Mouse (Mus musculus): ENCODE measurements around the gene Mgll.
A peak's percentile ranks its signal among the peaks of the same experiment; 100 is the strongest.

Mgll gene

DNA sequence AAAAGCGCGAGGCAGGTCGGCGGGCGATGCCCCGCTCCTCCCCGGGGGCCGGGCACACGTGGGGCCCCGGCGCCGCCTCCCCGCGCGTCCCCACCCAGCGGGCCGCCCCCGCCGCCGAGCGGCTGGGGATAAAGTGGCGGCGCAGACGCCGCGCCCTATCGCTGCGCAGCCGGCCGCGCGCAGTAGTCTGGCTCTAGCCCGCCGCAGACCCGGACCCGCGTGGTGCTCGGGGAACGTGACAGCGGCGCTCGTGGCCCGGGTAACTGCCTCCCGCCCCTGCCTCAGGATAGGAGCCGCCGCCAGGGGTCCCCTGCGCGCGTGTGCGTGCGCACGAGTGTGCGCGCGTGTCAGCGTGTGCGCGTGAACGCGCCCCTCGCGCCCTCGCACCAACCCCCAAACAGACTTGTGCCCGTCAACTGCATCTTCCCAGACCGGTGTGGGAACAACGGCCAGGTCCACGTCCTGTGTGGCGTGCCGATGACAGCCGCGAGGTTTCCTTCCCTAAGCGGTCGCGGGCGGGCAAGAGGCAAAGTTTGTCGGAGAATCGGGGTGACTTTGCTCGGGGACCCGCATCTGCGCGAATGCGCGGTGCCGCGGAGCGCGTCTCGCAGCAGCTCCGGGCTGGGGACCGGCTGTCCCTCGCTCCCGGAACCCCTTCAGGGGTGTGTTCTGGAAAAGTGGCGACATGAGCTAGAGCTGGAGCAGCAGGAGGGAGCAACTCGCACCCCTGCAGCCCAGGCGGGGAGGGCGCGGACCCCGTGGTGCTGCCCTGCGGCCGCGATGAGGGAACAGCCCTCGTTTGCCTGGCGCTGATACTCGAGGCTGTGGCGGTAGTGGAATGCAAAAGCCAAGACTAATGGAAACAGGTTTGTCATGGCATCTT, at the start of gene Mgll:
Gene Mgll, plus strand, starts transcription at position 100 of the 883 bp plus-strand sequence.
- DNase-seq (ENCODE audit: low spot score): no peak

DNA sequence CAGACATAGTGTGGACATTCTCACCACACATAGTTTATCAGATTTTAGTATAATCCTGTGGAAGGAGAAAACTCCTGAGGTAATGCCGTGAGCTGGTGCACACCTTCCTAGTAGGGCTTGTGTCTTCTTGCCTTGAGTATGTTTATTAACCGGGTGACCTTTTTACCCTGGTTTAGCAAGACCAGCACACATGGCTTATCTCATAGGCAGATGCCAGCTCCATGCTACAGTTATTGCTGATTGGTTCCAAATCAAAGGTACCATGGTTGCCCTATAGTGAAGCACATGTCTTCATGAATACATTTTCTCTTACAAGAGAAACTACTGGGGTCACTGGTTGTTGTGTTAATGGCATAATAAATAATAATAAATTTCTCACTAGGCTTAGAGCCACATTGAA, 48.4 kb upstream of the Mgll start:
- no peak for DNase-seq (ENCODE audit: low spot score)

DNA sequence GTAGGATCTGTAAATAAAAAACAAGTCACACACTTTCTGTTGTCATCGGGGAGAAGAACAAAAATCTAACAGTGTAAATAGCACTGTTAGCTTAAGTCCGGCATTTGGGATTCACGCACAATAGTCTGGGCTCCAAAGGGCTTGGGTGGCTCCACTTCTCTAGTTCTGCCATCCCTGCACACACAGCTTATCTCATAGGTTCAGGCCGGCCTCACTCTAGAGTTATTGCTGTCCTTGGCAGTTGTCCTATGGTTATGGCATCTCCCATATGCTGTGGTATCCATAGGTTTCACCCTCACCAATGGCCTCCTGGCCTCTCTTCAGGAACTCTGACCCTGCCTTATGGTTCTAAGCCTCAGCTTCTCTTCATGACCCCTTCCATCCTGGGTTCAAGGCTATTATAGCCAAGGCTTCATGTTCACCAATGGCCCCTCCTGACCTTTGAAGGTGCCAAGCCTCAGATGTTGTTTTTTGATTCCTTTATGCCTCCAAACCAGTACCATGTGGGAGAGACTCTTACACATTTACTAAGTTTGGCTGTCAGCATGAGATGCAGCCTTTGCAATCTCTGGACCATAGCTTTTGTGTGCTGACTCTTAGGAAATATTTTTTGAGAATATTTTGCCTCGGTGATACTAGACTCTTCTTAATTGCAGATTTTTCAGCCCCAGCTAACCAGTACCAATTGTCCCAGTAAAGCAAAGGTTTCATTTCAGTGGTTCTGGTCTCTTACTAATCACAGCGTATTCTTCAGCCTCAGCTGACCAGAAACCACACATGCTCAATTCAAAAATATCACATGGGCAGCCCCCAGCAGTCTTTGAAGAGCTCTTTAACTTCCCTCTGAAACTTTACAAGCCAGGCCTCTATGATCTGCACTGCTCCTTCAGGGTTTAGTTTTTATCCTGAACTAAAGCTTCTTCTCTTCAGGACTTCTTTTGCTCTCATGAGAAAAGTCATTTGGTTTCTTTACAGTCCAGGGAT, 47.2 kb upstream of the Mgll start:
- DNase-seq (ENCODE audit: low spot score): no peak

DNA sequence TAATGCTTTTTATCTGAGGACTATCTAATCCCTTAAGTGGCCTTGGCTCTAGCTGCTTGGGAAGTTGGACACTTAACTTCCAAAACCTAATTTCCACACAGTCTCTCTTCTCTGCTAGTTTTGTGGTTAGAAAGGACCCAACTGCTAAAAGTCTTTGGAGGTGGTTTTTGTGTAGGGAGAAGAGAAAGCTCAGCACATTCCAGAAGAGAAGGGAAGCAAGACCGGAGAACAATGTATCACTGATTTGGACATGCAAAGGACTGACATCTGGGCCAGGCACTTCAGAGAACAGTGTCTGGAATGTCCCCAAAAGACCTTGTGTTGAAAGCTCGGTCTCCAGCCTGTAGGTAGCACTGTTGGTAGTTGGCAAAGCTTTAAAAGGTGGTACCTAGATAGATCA, 46.5 kb upstream of the Mgll start:
- DNase-seq (ENCODE audit: low spot score): no peak

DNA sequence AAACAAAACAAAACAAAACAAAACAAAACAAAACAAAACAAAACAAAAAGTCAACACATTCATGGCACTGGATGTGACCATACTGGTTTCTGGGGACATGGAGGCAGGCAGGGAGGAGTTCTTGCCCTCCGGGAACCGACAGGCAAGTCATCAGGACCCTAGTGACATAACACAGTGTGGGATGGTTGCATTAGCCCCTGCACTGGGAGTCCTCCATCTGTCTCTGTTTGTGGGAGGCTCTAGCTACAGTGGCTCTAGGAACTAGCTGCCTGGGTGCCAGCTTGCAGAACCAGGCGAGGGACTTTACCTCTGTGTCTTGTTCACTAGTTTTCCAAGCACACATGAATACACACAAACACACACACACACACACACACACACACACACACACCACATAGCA, 43.2 kb upstream of the Mgll start:
- DNase-seq (ENCODE audit: low spot score): no peak

DNA sequence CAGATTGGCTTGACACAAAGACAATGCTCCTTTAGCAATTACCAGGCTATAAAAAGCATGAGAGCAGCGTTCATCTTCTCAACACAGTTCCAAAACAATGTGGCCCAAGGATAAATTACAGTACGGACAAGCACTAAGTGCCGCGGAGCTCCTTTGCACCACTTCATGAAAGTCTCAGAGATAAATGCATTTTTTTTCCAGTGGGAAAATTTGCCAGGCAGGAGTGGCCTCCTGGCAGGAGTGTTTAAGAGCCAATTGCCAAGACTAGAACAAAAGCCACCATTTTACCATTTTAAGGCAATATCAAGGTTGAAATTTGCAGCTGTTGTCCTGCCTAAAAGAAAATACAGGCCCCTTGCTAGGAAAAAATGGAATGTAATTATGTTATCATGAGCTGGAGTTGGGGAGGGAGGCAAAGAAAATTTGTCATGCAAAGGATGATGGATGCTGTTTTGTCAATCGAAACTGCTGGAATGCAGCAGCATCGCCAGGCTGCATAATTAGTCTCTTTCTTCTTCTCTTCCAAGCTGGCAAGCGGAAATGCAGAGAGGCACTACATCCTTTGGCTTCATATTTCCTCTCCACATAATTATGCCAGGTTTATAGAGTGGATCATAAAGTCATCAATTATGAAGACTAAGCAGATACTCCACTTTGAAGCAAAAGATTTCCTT, 40.7 kb upstream of the Mgll start:
- DNase-seq (ENCODE audit: low spot score): no peak

DNA sequence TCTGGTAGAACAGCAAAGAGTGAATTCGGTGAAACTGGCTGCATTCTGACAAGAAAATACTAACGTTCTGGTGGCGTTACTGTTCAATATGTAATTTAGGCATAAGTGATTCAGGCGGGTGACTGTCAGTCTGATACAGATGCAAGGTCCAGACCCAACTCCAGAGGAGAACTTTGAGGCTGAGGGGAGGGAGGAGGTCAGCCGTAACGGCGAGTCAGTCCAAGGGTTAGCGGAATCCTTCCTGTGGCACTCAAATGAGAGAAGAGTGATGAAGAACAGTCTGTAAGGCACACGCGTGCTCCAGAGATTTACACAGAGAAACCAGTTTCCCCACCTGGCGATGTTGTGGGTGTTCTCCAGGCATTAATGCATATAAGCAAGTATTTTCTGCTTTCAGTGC, 36.0 kb upstream of the Mgll start:
- DNase-seq (ENCODE audit: low spot score): no peak

DNA sequence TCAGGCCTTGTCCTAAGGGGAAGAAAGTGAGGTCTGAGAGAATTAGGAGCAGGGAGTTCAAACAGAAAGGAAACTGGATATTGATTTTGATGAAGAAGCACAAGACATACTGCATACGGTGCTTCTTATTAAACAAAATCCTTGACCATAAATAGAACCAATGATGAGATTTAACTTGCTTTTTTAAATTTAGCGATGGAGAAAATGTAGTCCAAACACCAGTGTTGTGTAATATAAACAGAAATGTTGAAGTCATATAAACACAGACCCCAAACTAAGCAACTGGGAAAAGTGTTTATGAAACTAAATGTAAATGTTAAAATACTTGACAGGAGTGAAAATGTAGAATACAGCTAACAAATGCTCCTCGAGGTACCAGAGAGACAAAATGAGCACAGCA, 35.5 kb upstream of the Mgll start:
- no peak for DNase-seq (ENCODE audit: low spot score)

DNA sequence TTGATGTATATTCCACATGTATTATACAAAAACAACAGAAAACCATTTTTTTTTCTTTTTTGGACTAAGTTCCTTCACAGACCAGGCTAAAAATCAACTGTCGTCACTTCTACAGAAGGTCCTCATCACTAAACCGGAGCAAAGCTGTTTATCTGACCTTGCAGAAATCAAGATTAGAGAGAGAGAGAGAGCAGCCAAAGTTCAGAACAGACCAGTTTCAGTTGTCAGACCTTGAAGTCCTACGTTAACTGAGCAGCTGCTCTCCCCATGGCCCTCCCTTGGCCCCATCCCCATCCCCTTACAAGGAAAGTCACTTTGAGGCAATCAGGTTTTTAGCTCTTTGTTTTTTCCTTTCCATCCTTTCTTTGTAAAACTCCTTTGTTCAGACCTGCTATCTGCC, 34.0 kb upstream of the Mgll start:
- no peak for DNase-seq (ENCODE audit: low spot score)

DNA sequence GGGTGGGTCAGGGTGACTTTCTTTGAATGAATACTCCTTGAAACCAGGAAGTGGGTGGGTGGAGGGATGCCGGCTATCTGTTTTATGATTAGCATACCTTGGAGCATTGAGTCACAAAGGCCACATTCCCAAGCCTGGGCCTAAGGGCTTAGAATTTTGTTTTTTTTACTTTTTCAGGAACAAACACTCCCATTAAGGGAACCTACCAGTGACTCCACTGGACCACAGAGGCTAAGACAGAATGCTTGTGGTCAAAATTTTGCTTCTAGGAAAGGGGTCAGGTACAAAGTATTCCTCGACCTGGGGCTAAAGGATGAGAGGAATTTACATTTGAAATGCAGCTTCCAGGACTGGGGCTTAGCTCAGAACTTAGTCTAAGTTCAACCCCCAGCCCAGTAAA, 32.9 kb upstream of the Mgll start:
- no peak for DNase-seq (ENCODE audit: low spot score)

DNA sequence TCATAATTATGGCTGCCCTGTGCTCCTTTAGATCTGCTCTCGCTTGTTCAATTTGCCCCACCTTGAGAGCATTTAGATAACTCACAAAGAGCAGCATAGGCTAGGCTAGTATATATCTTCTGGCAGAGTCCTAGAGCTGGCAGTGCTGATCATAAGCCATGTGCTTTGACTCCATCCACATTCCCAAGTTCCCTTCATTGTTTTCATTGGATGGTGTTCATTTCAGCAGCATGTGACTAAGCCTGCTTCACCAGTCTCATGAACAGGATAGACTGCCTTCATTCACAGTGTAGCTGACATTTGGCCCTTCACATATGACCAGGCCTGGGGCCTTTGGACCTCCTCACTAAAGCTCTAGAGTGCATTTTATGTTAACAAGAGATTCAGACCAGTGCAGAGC, 21.3 kb upstream of the Mgll start:
- DNase-seq (ENCODE audit: low spot score): peak; percentile 65

DNA sequence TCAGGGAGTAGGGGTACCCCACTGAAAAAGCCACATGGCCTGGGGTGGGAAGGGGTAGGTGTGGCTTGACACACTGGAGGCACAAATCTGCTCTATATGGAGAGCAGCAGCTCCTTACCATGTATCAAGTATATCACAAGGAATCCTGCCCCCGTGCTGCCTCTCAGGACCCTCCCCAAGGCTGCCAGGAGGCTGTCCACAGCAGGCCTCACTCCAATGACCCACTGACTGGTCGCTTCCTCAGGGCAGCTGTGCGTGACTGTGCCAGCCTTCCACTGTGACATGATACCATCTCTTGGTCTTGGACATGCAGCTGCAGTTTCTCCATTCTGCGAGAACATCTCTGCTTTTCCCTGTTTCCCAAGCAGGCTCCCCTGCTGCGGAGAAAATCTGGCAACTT, 20.5 kb upstream of the Mgll start:
- no peak for DNase-seq (ENCODE audit: low spot score)

DNA sequence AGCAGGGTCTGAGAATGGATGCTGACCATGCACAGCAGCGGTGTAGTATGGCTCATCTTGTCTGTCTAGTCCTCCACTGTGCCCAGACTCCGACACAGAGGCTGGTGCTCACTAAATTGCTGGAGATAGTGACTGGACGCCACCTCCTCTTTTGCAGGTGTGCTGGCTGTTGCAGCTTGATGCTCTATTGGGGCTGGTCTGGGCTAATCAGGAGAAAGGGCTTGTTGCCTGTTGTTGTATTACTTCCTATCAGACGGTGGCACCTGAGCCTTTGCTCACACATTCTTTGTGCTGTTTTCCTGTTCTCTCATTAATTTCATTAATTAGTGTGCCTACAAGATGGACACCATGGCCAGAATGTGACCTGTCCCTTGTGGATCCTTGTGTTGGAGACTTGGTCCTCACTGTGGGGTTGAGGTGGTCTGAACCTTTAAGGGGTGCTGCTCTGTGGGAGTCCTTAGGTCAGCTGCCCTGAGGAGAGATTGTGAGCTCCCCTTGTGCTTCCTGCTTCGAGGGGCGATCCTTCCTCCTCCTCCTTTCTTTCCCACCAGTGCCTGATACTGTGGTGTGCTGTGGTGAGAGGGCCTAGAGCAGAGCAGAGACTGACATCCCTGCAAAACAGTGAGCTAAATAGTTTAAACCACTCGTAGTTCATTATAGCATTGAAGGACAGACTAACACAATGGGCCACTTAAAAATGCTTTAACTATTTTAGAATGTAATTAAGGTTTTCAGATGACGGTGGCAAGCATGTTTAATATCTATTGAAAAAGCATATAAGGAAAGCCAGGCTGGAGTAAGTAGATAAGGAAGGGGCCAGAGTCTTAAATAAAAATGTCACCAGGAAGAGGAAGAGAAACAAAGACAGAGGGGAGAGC, 15.6 kb upstream of the Mgll start:
- no peak for DNase-seq (ENCODE audit: low spot score)

DNA sequence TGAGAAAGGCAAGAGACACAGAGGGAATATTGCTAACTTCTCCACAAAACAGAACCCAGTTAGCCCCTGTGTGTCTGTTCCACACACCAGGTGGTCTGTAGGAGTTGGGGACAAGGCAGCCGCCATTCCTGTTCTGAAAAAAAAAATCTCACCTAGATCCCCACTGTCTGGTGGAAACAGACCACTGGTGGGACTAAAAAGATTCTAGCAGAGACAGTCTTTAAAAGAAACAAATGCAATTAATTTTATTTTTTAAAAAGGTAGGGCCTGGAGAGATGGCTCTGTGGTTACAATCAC, 15.0 kb upstream of the Mgll start:
- no peak for DNase-seq (ENCODE audit: low spot score)

DNA sequence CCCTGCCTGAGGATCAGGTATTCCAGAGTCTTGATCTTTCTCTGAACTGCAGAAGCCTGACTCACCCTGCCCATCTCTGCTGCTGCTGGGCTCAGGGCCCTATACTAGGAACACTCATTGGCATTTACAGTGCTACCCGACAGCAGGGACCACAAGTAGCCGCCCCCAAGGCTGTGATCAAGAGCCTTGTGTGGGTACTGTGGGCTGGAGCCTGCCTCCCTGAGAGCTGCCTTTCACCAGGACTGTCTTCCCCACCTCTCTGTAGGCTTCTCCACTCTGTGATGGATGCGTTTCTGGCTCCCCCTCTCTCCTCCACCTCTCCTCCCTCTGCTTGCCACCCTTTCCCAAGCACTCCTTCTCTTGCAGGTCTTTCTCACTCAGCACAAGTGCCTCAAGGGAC, 12.9 kb upstream of the Mgll start:
- no peak for DNase-seq (ENCODE audit: low spot score)

DNA sequence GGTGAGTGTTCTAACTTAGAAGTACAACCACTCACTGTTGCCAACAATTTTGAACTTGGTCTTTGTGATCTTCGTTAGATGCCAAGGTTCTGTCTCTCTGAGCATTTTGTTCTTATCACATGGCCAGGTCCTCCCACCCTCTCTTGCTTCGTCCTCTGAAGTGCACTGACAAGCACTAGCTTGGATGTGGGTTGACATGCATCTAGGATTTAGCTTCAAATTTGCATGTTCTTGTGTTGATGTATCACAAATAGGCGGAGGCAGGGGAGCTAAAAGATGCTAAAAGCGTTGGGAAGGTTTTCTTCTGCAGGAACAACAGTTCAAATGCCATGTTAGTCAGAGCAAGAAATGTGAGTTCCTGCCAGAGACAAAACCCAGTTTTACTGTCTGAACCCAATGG, 12.1 kb upstream of the Mgll start:
- DNase-seq (ENCODE audit: low spot score): no peak

DNA sequence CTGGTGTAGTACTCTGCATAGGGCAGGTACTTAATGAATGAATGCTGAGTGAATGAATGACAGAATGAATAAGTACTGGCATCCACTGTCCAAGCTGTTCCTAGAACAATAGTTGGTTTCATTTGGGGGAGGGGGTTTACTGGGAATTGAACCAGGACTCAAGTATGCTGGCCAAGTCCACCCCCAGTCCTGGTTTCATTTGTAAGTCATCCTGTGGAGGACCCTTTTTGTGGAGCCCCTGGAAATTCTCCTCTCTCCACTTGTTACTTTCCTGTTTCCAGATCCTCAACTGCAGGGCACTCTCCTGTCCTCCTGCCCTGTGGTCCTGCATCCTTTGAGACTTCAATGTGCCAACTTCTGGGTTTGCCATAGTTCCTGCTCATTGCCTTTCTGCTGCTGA, 10.9 kb upstream of the Mgll start:
- DNase-seq (ENCODE audit: low spot score): no peak

DNA sequence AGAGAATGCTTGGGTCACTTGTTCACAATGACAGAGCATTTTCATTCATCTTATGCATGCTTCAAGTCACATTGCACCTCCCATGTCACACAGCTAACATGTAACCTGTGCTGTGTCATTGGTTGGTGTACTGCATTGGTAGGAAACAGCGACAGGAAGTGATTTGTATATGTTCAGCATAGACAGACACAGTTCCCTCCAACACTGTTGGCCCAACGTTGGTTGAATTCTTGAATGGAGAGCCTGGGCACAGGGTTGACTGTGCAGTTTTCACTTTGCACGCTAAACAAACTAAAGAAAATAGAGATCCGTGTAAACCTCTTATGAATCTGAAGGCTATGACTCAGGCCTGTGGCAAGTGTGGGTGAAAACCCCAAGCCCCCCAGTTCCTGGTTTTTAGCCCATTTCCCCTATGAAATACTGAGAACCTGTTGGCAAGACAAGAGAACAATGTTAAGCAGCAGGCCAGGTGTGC, 10.0 kb upstream of the Mgll start:
- DNase-seq (ENCODE audit: low spot score): no peak

DNA sequence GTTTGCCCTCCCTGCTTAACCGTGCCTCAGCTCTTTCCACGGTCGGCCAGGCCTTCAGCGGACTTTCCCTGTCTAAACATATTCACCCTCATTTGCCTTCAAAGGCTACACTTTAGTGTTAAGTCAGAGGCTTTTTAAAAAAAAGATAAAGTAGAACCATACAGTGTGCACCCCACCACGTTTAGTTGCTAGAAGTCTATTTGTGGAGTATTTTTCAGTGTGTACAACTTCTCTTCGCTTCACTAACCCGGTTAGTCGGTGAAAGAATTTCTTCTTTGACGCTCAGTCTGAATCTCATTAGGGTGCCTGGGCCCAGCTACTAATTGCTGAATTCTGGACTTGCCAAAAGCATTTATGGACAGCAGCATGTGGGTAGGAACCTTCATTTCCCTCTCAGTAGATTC, 8.8 kb upstream of the Mgll start:
- no peak for DNase-seq (ENCODE audit: low spot score)

DNA sequence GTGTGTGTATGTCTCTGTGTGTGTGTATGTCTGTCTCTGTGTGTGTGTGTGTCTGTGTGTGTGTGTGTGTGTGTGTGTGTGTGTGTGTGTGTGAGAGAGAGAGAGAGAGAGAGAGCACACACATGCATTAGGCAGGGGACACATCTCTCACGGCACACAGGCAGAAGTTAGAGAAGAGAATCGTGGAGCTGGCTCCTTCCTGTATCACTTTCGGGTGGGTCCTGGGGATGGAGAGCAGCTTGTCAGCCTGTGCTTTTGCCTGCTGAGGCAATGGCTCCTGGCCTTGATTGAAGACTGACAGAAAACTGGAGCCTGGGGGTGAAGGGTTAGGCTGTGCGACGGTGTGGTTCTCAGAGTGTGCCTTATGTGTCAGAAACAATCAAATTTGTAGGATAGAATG, 8.2 kb upstream of the Mgll start:
- DNase-seq (ENCODE audit: low spot score): peak; percentile 59

Data from adipocyte (in vitro differentiated cells).